Mouse (Mus musculus): ENCODE results near the gene Srr. TPM values are rescaled to one million over a fixed set of nuclear protein-coding genes. Genes with fewer than 3 reads are reported as not detected.

Srr gene
- polyA plus RNA-seq (2015; fragmentation: Illumina TruSeq; extraction: RNeasy Lipid Tissue Mini Kit (QIAGEN cat#74804); ENCODE audit: low read depth, low replicate concordance): 73.8 TPM

DNA sequence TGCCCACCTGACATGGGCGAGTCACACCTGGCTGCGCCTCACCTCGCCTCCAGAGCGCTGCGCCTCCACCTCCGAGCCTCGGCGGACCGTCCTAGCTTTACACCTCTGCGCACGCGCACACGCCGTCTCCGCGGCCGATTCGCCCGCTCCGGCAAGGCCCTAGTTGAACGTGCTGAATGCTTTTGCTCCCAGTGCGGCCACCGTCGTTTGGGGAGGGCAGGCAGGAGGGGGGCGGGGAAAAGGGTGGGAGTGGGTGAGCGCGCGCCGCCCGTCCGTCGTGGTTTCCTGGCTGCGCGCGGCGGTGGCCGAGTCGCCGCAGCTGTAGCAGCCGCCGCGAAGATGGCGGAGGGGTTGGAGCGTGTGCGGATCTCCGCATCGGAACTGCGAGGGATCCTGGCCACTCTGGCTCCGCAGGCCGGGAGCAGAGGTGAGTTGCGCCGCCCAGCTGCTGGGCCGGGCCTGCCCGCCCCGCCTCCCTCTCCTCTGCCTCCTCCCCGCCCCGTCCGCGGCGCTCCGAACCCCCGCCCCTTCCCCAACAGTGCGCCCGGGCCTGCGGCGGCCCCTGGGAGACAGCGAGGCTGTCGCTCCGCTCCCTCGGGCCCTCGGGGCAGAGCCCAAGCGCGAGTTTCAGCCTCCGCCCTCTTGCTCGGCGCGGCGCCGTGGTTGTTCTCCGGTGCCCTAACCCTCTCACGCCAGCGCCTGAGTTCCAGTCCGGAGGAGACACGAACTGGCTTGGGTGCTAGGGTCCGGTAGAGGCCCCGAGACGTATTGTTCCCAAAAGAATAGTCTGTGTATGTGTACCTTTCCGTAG lies at the start of gene Srr, which contains the start of gene Smg6:
Gene Srr (minus strand): TSS at position 372 of the 811 bp plus-strand sequence.
Gene Smg6 (plus strand): TSS at position 247 of the 811 bp plus-strand sequence.

GRCm38 (mm10) chr11:74897678-74898516 lies 27.9 kb downstream of the Srr start, which contains the start of gene Tsr1:
TSS of gene Tsr1 (plus strand) at chr11:74898071.

GRCm38 (mm10) chr11:74896901-74897677 lies 28.7 kb downstream of the Srr start, which contains the start of gene Sgsm2:
TSS of gene Sgsm2 (minus strand) at chr11:74897060.

Other genes with a start within 250 kb of the Srr start
- gene Pafah1b1, start 201.3 kb downstream of the Srr start, polyA plus RNA-seq (2015; fragmentation: Illumina TruSeq; extraction: RNeasy Lipid Tissue Mini Kit (QIAGEN cat#74804); ENCODE audit: low read depth, low replicate concordance): 248 TPM
- gene Mettl16, start 155.1 kb downstream of the Srr start, polyA plus RNA-seq (2015; fragmentation: Illumina TruSeq; extraction: RNeasy Lipid Tissue Mini Kit (QIAGEN cat#74804); ENCODE audit: low read depth, low replicate concordance): 14.3 TPM
- 16.5 TPM for gene Mnt, start 95.0 kb downstream of the Srr start, polyA plus RNA-seq (2015; fragmentation: Illumina TruSeq; extraction: RNeasy Lipid Tissue Mini Kit (QIAGEN cat#74804); ENCODE audit: low read depth, low replicate concordance)
- gene Sgsm2, start 28.9 kb downstream of the Srr start, polyA plus RNA-seq (2015; fragmentation: Illumina TruSeq; extraction: RNeasy Lipid Tissue Mini Kit (QIAGEN cat#74804); ENCODE audit: low read depth, low replicate concordance): 48.3 TPM
- 21.8 TPM for gene Tsr1, start 27.9 kb downstream of the Srr start, polyA plus RNA-seq (2015; fragmentation: Illumina TruSeq; extraction: RNeasy Lipid Tissue Mini Kit (QIAGEN cat#74804); ENCODE audit: low read depth, low replicate concordance)
- gene Smg6, start 125 bp downstream of the Srr start, polyA plus RNA-seq (2015; fragmentation: Illumina TruSeq; extraction: RNeasy Lipid Tissue Mini Kit (QIAGEN cat#74804); ENCODE audit: low read depth, low replicate concordance): 18.1 TPM
- gene Hic1, start 243.6 kb upstream of the Srr start, polyA plus RNA-seq (2015; fragmentation: Illumina TruSeq; extraction: RNeasy Lipid Tissue Mini Kit (QIAGEN cat#74804); ENCODE audit: low read depth, low replicate concordance): 1.7 TPM

All from brain, adult 10 weeks (tissue).